Mouse (Mus musculus) lung, adult 2 months (tissue): ENCODE measurements around the gene Slc4a4.

Experiments used
- CTCF ChIP-seq: fragments of 200-500 bp; IDR thresholded peaks from 2 replicates; pipeline ENCODE4 v1.5.1; 2011; ENCODE audit warnings: mild to moderate bottlenecking, low read length, control low read depth; ENCODE audit not compliant: insufficient read depth
- POLR2A ChIP-seq: fragments of 200-500 bp; IDR thresholded peaks from 2 replicates; pipeline ENCODE4 v1.6.1; 2011; ENCODE audit warnings: low read depth, mild to moderate bottlenecking, control low read depth, low read length, borderline replicate concordance; ENCODE audit errors: extremely low read depth

DNA sequence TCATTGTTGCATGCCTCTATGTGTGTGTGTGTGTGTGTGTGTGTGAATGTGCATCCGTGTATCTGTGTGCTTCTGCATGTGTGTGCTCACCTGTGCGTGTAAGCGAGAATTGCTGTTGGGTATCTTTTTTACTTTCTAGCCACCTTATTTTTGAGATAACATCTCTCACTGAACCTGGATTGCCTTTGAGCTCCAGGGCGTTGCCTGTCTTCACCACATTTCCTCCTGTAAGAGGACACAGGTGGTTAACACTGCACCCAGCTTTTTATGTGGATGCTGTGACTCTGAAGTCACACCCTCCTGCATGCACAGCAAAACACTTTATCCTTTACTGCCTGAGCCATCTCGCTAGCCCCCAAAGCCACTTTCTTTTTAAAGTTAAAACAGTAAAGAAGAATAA, 158.2 kb downstream of the Slc4a4 start:
- TF ChIP-seq POLR2A, result no peak
- no peak for TF ChIP-seq CTCF
